Mouse (Mus musculus) left cerebral cortex, adult 18-20 months (tissue): ENCODE data around the gene Pla1a. TPM values are rescaled to one million over a fixed set of nuclear protein-coding genes. Genes with fewer than 3 reads are reported as not detected.
A peak's percentile ranks its signal among the peaks of the same experiment; 100 is the strongest.
"Not testable (repeated sequence)": the region's sequence is repeated elsewhere in the genome, so short reads cannot be mapped to it uniquely, and the experiment has no call there.

Experiments used
- DNase-seq, 2 experiments: peaks; one replicate each; pipeline ENCODE4 v3.0.0; 2021 to 2022; ENCODE audit warnings: low spot score in 2 of 2, mixed read lengths in 1 of 2
- total RNA-seq, 2 experiments: library from RNA; stranded (reverse); gene quantifications; 2 replicates each; pipeline ENCODE4 v1.2.3; 2021

Pla1a gene
- total RNA-seq, 2 experiments from 2014 or later: 0.94 to 1.0 TPM

GRCm38 (mm10) chr16:38458600-38459280 lies 25.8 kb upstream of the Pla1a start:
- no peak for DNase-seq

GRCm38 (mm10) chr16:38456812-38457567 lies 24.0 kb upstream of the Pla1a start:
- DNase-seq: no peak

GRCm38 (mm10) chr16:38455511-38456418 lies 22.8 kb upstream of the Pla1a start, which contains the start of gene Cd80:
TSS of gene Cd80 (plus strand) at chr16:38455561.
- no peak for DNase-seq

- DNase-seq: no peak
Observed at GRCm38 (mm10) chr16:38454533-38455254, 21.7 kb upstream of the Pla1a start.

- no peak for DNase-seq
Observed at GRCm38 (mm10) chr16:38453952-38454351, 21.0 kb upstream of the Pla1a start.

- no peak for DNase-seq
Observed at GRCm38 (mm10) chr16:38453203-38453553, 20.2 kb upstream of the Pla1a start.

GRCm38 (mm10) chr16:38452442-38453202 lies 19.7 kb upstream of the Pla1a start, which contains the start of gene Adprh:
TSS of gene Adprh (minus strand) at chr16:38452703.
- peak; percentile 88 to 92 for DNase-seq

GRCm38 (mm10) chr16:38451421-38452205 lies 18.7 kb upstream of the Pla1a start:
- DNase-seq: no peak

GRCm38 (mm10) chr16:38450707-38451106 lies 17.8 kb upstream of the Pla1a start:
- DNase-seq: no peak

GRCm38 (mm10) chr16:38448458-38448857 lies 15.5 kb upstream of the Pla1a start:
- no peak for DNase-seq

- DNase-seq: no peak
Observed at GRCm38 (mm10) chr16:38447366-38447765, 14.4 kb upstream of the Pla1a start.

- DNase-seq: not testable (repeated sequence)
Observed at GRCm38 (mm10) chr16:38446141-38446540, 13.2 kb upstream of the Pla1a start.

- DNase-seq: no peak
Observed at GRCm38 (mm10) chr16:38445576-38445975, 12.6 kb upstream of the Pla1a start.

GRCm38 (mm10) chr16:38445046-38445445 lies 12.1 kb upstream of the Pla1a start:
- no peak for DNase-seq

- DNase-seq: no peak
Observed at GRCm38 (mm10) chr16:38443721-38444464, 10.9 kb upstream of the Pla1a start.

GRCm38 (mm10) chr16:38442216-38442615 lies 9.3 kb upstream of the Pla1a start:
- DNase-seq: no peak

GRCm38 (mm10) chr16:38441611-38442010 lies 8.7 kb upstream of the Pla1a start:
- no peak for DNase-seq

- DNase-seq: no peak
Observed at GRCm38 (mm10) chr16:38440403-38440802, 7.5 kb upstream of the Pla1a start.
